Mouse (Mus musculus) liver, adult (tissue): Measurements from ENCODE around the gene Arid5b.
A peak's percentile ranks its signal among the peaks of the same experiment; 100 is the strongest.

ENCODE experiments used
- GATA4 ChIP-seq: IDR thresholded peaks from 2 replicates; pipeline ENCODE4 v1.6.1; 2014; ENCODE audit warnings: mild to moderate bottlenecking, low read length; ENCODE audit not compliant: insufficient replicate concordance

Arid5b gene

GRCm38 (mm10) chr10:68229640-68230565 lies 48.6 kb downstream of the Arid5b start:
- no peak for TF ChIP-seq GATA4

- TF ChIP-seq GATA4, result no peak
Measured at GRCm38 (mm10) chr10:68222676-68223075, 55.9 kb downstream of the Arid5b start.

GRCm38 (mm10) chr10:68222012-68222411 lies 56.5 kb downstream of the Arid5b start:
- no peak for TF ChIP-seq GATA4

- TF ChIP-seq GATA4, result no peak
Measured at GRCm38 (mm10) chr10:68219327-68219726, 59.2 kb downstream of the Arid5b start.

GRCm38 (mm10) chr10:68218678-68219077 lies 59.9 kb downstream of the Arid5b start:
- TF ChIP-seq GATA4, result no peak

- no peak for TF ChIP-seq GATA4
Measured at GRCm38 (mm10) chr10:68214809-68215468, 63.6 kb downstream of the Arid5b start.

- peak; percentile 92 for TF ChIP-seq GATA4
Measured at GRCm38 (mm10) chr10:68212061-68212915, 66.3 kb downstream of the Arid5b start.

- TF ChIP-seq GATA4, result no peak
Measured at GRCm38 (mm10) chr10:68211514-68211913, 67.0 kb downstream of the Arid5b start.

- TF ChIP-seq GATA4, result no peak
Measured at GRCm38 (mm10) chr10:68210025-68210642, 68.4 kb downstream of the Arid5b start.

- no peak for TF ChIP-seq GATA4
Measured at GRCm38 (mm10) chr10:68208670-68209065, 69.9 kb downstream of the Arid5b start.

- no peak for TF ChIP-seq GATA4
Measured at GRCm38 (mm10) chr10:68207803-68208669, 70.5 kb downstream of the Arid5b start.

GRCm38 (mm10) chr10:68204391-68204790 lies 74.1 kb downstream of the Arid5b start:
- no peak for TF ChIP-seq GATA4

GRCm38 (mm10) chr10:68203860-68204259 lies 74.7 kb downstream of the Arid5b start:
- no peak for TF ChIP-seq GATA4

GRCm38 (mm10) chr10:68203322-68203721 lies 75.2 kb downstream of the Arid5b start:
- TF ChIP-seq GATA4, result no peak
